Mouse (Mus musculus) CD4-positive helper T cell, adult 2 months (primary cell): ENCODE results near the gene Hnf1a.
A peak's percentile ranks its signal among the peaks of the same experiment; 100 is the strongest.
"Not testable (repeated sequence)": the region's sequence is repeated elsewhere in the genome, so short reads cannot be mapped to it uniquely, and the experiment has no call there.

ENCODE experiments used
- DNase-seq: peaks from one replicate; pipeline ENCODE4 v3.0.0-alpha.2; 2012; ENCODE audit warnings: low read depth, missing footprints, low spot score

Hnf1a gene

GRCm38 (mm10) chr5:114945072-114945471 lies 25.8 kb downstream of the Hnf1a start:
- no peak for DNase-seq

- no peak for DNase-seq
These were observed 28.1 kb downstream of the Hnf1a start for GRCm38 (mm10) chr5:114942766-114943130.

DNA sequence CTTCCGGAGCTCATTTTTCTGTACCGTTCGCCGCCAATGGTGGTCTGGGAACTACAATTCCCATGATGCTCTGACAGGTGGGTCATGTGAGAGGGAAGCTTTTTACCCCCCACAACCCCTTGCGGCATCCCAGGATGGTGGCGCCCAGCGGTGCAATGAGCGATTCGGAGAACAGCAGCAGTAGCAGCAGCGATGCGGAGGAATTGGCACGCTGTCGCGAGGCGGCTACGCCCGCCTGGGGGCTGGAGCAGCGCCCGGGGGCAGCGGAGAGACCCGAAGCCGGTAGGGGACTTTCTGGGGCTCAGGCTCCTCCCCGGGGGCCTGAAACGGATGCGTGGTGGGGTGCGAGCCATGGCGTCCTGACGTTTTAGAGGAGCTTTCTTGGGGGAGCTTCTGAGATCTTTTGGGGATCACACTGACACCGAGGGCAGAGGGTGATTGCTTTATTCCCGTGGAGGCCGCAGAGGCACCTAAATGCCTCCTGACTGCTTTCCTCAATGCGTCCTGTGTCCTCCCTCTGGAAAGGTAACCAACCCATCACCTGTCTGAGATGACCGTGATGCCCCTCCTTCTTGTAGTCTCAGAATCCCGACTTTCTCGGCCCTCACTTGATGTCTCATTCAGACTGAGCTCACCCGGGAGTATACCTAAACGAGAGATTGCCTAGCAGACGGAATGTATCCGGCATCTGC lies 28.7 kb downstream of the Hnf1a start, which contains the start of gene 2210016L21Rik:
2210016L21Rik (plus strand) TSS at position 85 of the 692 bp plus-strand sequence.
- DNase-seq: peak; percentile 90

DNA sequence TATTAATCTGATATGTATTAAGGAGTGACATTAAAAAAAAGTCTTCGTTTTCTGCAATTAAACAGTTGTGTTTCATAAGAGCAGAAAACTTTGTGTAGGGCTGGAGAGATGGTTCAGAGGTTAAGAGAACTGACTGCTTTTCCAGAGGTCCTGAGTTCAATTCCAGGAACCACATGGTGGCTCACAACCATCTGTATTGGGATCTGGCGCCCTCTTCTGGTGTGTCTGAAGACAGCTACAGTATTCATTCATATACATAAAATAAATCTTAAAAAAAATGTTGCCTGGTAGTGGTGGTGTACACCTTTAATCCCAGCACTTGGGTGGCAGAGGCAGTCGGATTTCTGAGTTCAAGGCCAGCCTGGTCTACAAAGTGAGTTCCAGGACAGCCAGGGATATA lies 29.8 kb downstream of the Hnf1a start:
- not testable (repeated sequence) for DNase-seq

GRCm38 (mm10) chr5:114935838-114936237 lies 35.1 kb downstream of the Hnf1a start:
- no peak for DNase-seq

GRCm38 (mm10) chr5:114933206-114933605 lies 37.7 kb downstream of the Hnf1a start:
- no peak for DNase-seq

- no peak for DNase-seq
These were observed 39.3 kb downstream of the Hnf1a start for GRCm38 (mm10) chr5:114931626-114932025.

GRCm38 (mm10) chr5:114926753-114927152 lies 44.1 kb downstream of the Hnf1a start:
- DNase-seq: no peak

DNA sequence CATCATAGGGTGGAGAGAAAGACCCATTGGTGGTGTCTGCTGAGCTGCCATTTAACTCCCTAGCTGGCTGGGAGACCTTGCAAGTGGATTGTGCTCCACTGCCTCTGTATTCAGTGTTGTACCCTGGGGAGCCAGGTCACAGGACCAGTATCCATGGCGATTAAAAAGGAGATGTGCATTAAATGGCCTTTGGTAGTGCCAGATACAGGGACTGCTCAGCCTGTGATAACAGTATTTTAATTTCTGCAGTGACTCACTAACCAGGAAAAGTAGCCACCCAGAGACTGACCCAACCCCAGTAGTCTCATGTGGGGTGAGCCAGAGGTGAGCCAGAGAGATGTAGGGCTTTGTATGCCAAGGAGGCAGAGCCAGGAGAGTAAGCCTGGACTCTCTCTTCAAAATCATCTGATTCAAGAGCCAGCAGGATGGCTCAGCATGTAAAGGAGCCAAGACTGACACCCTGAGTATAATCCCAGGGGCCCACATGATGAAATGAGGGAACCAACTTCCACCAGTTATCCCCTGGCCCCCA lies 44.7 kb downstream of the Hnf1a start:
- no peak for DNase-seq

DNA sequence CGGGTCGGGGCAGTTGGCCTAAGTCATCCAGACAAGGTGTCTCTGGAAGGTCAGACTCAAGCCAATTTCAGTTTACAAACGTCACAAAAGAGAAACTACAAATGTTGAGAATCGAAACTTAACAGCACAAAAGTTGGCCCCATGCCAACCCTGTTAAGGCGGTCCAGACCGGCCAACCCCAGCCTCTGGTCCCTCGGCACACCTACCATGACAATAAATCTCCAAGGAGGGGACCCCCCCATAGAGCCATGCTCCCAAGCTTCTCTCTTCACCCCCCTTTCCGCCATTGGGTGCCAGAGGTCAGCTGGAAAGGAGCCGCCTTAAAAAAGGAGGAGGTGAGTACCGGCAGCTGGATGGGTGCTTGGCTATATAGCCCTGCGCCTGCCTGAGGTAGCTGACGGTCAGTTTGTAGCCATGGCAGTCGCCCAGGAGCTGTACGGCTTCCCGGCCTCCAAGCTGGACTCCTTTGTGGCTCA lies 47.9 kb downstream of the Hnf1a start, which contains the start of gene Oasl1:
Oasl1 (plus strand) TSS at position 243 of the 476 bp plus-strand sequence.
- DNase-seq: peak; percentile 65

GRCm38 (mm10) chr5:114922366-114922731 lies 48.5 kb downstream of the Hnf1a start:
- DNase-seq: no peak

DNA sequence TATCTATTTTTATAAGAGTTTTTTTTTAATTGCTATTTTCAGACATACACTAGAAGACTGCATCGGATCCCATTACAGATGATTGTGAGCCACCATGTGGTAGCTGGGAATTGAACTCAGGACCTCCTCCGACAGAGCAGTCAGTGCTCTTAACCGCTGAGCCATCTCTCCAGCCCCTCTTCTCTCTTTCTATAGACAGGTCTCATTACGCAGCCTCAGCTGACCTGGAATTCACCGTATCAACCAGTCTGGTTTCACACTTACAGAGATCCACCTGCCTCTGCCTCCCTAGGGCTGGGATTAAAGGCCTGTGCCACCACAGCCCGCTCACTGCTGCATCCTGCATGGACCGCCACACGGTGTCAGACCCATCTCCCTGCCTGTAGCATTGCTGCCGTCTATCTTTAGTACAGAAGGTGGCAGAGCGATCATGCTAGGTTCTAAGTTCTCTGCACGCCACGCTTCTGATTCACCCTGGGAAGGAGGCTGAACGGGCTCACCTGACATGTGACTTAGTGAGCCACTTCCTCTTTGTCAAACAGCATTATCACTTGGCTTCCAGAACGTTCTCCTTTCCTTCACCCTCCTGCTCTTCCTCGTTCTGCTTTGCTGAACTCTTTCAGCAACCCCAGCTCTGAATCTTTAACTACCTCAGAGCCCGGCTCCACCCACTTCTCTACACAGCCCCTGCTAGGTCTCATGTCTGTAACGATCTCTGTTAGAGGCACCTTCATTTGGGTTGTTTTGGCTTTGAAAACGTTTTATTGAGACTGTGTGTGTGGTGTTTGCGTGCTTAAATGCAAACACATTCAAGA lies 49.1 kb downstream of the Hnf1a start:
- peak; percentile 89 for DNase-seq

GRCm38 (mm10) chr5:114917357-114917756 lies 53.5 kb downstream of the Hnf1a start:
- DNase-seq: not testable (repeated sequence)

GRCm38 (mm10) chr5:114916777-114917176 lies 54.1 kb downstream of the Hnf1a start:
- DNase-seq: no peak

DNA sequence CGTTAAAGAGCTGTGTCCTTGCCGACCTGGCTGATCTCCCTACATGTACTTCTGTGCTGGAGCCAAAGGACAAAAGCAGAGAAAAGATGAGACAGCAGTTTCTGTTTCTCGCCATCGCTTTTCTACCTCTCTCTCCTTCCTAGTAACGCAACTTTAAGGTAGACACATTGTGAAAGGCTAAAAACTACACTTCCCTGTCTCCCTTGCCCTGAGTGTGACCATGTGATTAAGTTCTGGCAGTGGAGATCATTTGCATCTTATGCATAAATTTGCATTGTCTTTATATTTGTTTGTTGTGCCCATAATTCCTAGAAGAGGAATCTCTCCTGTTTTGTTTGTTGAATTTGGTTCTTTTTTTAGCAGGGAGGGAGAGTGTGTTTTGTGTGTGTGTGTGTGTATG lies 55.0 kb downstream of the Hnf1a start:
- DNase-seq: no peak

DNA sequence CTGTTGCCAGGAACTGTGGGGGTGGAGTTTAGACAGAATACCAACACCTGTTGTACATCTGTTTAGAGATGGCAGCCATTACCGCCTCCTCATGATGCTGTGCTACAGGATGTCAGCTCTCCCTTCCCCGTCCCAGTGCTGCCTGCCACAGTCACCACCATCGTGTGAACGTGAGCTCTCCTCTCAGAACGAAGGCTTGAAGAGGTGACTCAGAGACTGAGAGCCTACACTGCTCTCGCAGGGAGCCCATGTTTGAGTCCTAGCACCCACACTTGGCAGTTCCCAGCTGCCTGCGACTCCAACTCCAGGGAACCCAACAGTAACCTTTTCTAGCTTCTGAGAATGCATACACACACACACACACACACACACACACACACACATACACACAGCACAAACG lies 56.0 kb downstream of the Hnf1a start:
- DNase-seq: no peak

DNA sequence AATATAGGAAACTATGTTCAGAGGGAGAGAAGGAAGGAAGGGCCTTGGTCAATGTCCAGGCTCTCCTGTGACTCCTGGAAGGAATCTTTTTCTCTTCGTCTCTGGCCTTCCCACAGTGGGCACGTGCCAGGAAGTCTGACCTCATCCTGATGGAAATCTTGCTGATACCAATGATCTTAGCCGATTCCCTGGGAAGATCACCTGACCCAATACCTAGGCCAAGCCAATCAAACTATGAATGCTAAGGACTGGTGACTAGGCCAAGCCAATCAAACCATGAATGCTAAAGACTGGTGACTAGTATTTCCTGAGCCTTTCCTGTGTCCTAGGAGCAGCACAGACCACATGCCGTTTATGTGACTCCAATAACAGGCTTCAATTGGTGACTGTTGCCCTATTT lies 57.2 kb downstream of the Hnf1a start:
- no peak for DNase-seq

- no peak for DNase-seq
These were observed 62.1 kb downstream of the Hnf1a start for GRCm38 (mm10) chr5:114908598-114909305.

DNA sequence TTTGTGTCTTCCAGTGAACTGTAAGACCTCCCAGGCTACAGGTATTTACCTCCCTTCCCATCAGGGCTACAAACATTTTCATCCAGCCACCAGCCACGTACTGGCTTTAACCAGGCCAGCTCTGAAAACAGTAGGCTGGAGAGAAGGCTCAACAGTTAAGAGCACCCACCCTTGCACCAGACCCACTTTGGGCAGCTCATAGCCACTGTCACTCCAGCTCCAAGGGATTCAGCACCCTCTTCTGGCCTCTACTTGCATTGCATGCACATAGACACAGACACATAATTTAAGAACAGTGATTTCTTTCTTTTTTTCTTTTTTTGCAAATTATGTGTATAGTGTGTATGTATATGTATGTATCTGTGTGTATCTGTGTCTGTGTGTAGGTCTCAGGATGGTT lies 68.5 kb downstream of the Hnf1a start:
- DNase-seq: peak; percentile 65
